ENCODE assay signal across 27 mouse cellular contexts in genomic region chr16:13326622-13327021, GRCm38 (mm10).
A peak's percentile ranks its signal among the peaks of the same experiment; 100 is the strongest.
DNase-seq lines count a peak whose midpoint lies in the region; ATAC-seq lines count a peak whose summit lies in the region.
"Had no signal": no experiment of that assay in that cellular context is flagged by ENCODE, and none has a peak within 500 bp of the region (broad histone marks: within the 10 kb centered on the region; RNA-seq: fewer than 3 reads in every experiment).

No protein-coding gene starts in this region.

- ATAC-seq in liver, embryonic 12.5 days: peak; percentile 53; the same call in 1 of the 2 replicates
- ATAC-seq in liver, embryonic 11.5 days (replicated peaks; ENCODE audit: low FRiP score): no peak
- peak; percentile 60; the same call in 1 of the 2 replicates for ATAC-seq in erythroblast, adult 5-6 weeks (replicated peaks; ENCODE audit: low FRiP score, poor library complexity, severe bottlenecking)
- ATAC-seq: forebrain, embryonic 13.5 days; forebrain, embryonic 16.5 days; hindbrain, postnatal 0 days; inflammation-experienced regulatory T-cells, adult 6 months; intestine, embryonic 16.5 days; Patski had no signal

- H3K4me2 ChIP-seq in liver, embryonic 12.5 days: no peak overlapping the region
- H3K4me2 ChIP-seq in liver, embryonic 11.5 days: no peak overlapping the region
- H3K4me2 ChIP-seq: embryonic facial prominence, embryonic 12.5 days; embryonic facial prominence, embryonic 15.5 days; forebrain, embryonic 13.5 days; heart, embryonic 12.5 days; heart, embryonic 15.5 days; hindbrain, embryonic 14.5 days had no signal

- no peaks in the 10 kb centered on the region for H3K27me3 ChIP-seq in liver, embryonic 12.5 days (replicated peaks)
- H3K27me3 ChIP-seq in liver, embryonic 11.5 days (replicated peaks; ENCODE audit: control insufficient read depth, insufficient read depth, low read length): no peaks in the 10 kb centered on the region
- H3K27me3 ChIP-seq: embryonic facial prominence, embryonic 12.5 days; embryonic facial prominence, embryonic 15.5 days; forebrain, embryonic 13.5 days; heart, embryonic 12.5 days; heart, embryonic 15.5 days; Patski had no signal

- WGBS in liver, embryonic 12.5 days (ENCODE audit: insufficient replicate concordance): 73% methylated on average over 3 of the region's 3 CpGs
- WGBS in liver, embryonic 11.5 days: 84% methylated on average over 3 of the region's 3 CpGs

- no peak overlapping the region for H3K4me3 ChIP-seq in liver, embryonic 12.5 days
- H3K4me3 ChIP-seq in liver, embryonic 11.5 days (ENCODE audit: low read depth, low read length): no peak overlapping the region
- H3K4me3 ChIP-seq: embryonic facial prominence, embryonic 12.5 days; embryonic facial prominence, embryonic 15.5 days; erythroblast, embryonic 14.5 days; forebrain, embryonic 10.5 days; forebrain, embryonic 13.5 days; heart, embryonic 12.5 days; heart, embryonic 15.5 days had no signal

- peak; percentile 55 for DNase-seq in gastrocnemius, adult 18-20 months (ENCODE audit: low spot score)
- no peak for DNase-seq in gastrocnemius, postnatal 14 days
- DNase-seq in liver, embryonic 11.5 days (ENCODE audit: low spot score): no peak
- DNase-seq in natural killer cell, adult 2 months (ENCODE audit: low spot score in 2 of 2): no peak
- DNase-seq: adrenal gland, postnatal 10 days; cerebellum, adult 11 months; cerebellum, adult 2 months; cerebellum, adult 9-11 months; cerebellum, postnatal 25 days; heart, adult 18-20 months; heart, postnatal 10 days; heart, postnatal 4 days had no signal

- peaks cover 31% of the 10 kb centered on the region for H3K4me1 ChIP-seq in liver, embryonic 12.5 days
- H3K4me1 ChIP-seq in liver, embryonic 11.5 days (replicated peaks; ENCODE audit: control insufficient read depth, insufficient read depth, low read length): peaks cover 9% of the 10 kb centered on the region
- H3K4me1 ChIP-seq: embryonic facial prominence, embryonic 15.5 days had no signal

- no peak overlapping the region for H3K27ac ChIP-seq in liver, embryonic 12.5 days
- no peak overlapping the region for H3K27ac ChIP-seq in liver, embryonic 11.5 days (ENCODE audit: low read depth, low read length)
- H3K27ac ChIP-seq: embryonic facial prominence, embryonic 12.5 days; embryonic facial prominence, embryonic 15.5 days; forebrain, embryonic 10.5 days; forebrain, embryonic 13.5 days; heart, embryonic 15.5 days; hindbrain, embryonic 14.5 days; hindbrain, postnatal 0 days had no signal

- H3K36me3 ChIP-seq in liver, embryonic 12.5 days: peaks cover 12% of the 10 kb centered on the region; the same call in 1 of the 2 replicates
- H3K36me3 ChIP-seq in liver, embryonic 11.5 days (ENCODE audit: control insufficient read depth, insufficient read depth, low read length): 0 out of 2 replicates have a peak, but pooled peaks cover 2% of the 10 kb centered on the region

- H3K9ac ChIP-seq in liver, embryonic 12.5 days: no peak overlapping the region
- no peak overlapping the region for H3K9ac ChIP-seq in liver, embryonic 11.5 days (ENCODE audit: low read depth, low read length)
- H3K9ac ChIP-seq: embryonic facial prominence, embryonic 12.5 days; embryonic facial prominence, embryonic 15.5 days; forebrain, embryonic 13.5 days; heart, embryonic 12.5 days; heart, embryonic 15.5 days; hindbrain, embryonic 14.5 days had no signal

- intact Hi-C loops in gastrocnemius, postnatal 14 days (cut with DNase I; ENCODE audit: low total_unique reads): no loop called here

- H3K9me3 ChIP-seq in liver, embryonic 12.5 days (replicated peaks): no peaks in the 10 kb centered on the region
- no peaks in the 10 kb centered on the region for H3K9me3 ChIP-seq in liver, embryonic 11.5 days (ENCODE audit: control insufficient read depth, low read length)
- H3K9me3 ChIP-seq: embryonic facial prominence, embryonic 12.5 days; embryonic facial prominence, embryonic 15.5 days; forebrain, embryonic 10.5 days; forebrain, embryonic 13.5 days; heart, embryonic 12.5 days; heart, embryonic 15.5 days had no signal
